In the genomic region with DNA sequence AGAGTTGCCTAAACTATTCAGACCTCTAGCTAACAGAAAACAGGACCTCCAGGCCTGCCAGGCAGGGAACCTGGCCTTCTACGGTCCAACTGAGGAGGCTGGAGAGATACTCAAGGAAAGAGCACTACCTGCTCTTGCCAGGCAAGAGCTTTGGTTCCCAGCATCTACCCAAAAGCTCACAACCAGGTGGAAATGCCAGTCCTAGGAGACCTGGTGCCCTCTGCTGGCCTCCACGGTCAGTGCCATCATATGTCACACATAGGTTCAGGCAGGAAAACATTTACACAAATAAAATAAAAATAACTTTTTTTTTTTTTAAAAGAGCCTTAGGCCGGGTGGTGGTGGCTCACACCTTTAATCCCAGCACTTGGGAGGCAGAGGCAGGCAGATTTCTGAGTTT, we compare ENCODE assay signal across 12 mouse cellular contexts. TPM values are rescaled to one million over a fixed set of nuclear protein-coding genes. Genes with fewer than 3 reads are reported as not detected.
DNase-seq lines count a peak whose midpoint lies in the region; ATAC-seq and TF ChIP-seq lines count a peak whose summit lies in the region.
"Had no signal": no experiment of that assay in that cellular context is flagged by ENCODE, and none has a peak within 500 bp of the region (broad histone marks: within the 10 kb centered on the region; RNA-seq: fewer than 3 reads in every experiment).

No protein-coding gene starts in this region.

- no peak overlapping the region for H3K27ac ChIP-seq in layer of hippocampus, adult 2 months
- H3K27ac ChIP-seq: forebrain, embryonic 13.5 days; limb, embryonic 15.5 days; midbrain, embryonic 12.5 days had no signal

- peak; percentile 58 for ATAC-seq in megakaryocyte-erythroid progenitor cell, adult 5-6 weeks (replicated peaks; ENCODE audit: low FRiP score, low TSS enrichment, poor library complexity, severe bottlenecking)
- ATAC-seq: forebrain, embryonic 13.5 days had no signal

- H3K4me3 ChIP-seq in layer of hippocampus, adult 2 months: no peak overlapping the region
- H3K4me3 ChIP-seq: forebrain, embryonic 13.5 days; limb, embryonic 15.5 days; midbrain, embryonic 12.5 days had no signal

- DNase-seq in layer of hippocampus, adult 2 months (ENCODE audit: low spot score in 2 of 2): no peak
- no peak for DNase-seq in layer of hippocampus, adult 11-12 months (ENCODE audit: low spot score)
- DNase-seq in CD8-positive naive resting alpha-beta T cell, adult 2 months (ENCODE audit: low read depth in 2 of 2, low spot score in 2 of 2): peak; percentile 29 to 50
- peak; percentile 44 for DNase-seq in T-cell, adult 2 months (ENCODE audit: low spot score)
- DNase-seq in adrenal gland, postnatal 4 days (ENCODE audit: low spot score in 2 of 2): no peak
- no peak for DNase-seq in adipocyte (ENCODE audit: low spot score)
- DNase-seq in lung, postnatal 25 days (ENCODE audit: low spot score): no peak
- DNase-seq: gastrocnemius, postnatal 36 days had no signal

- peak; percentile 57 for TF ChIP-seq CTCF in layer of hippocampus, adult 2 months (conservative IDR thresholded peaks at IDR 0.05)

RNA-seq across cellular contexts. Expression of a gene that starts 8.0 kb away (rescaled TPM):
- total RNA-seq in layer of hippocampus, adult 2 months (2021): 10 to 100 TPM; 54.3 to 60.0 TPM
- 35.0 and 44.4 TPM in 2 replicates for total RNA-seq in megakaryocyte-erythroid progenitor cell, adult 5-6 weeks (2014; fragmentation: Nextera tagmentation)
- total RNA-seq in megakaryocyte-erythroid progenitor cell, adult 5-6 weeks (2017): 28.6 and 33.9 TPM in 2 replicates
- 10 to 100 TPM; 23.2 to 24.7 TPM for total RNA-seq in adrenal gland, postnatal 4 days (2021)

RNA-seq across cellular contexts. Expression of a gene that starts 16.8 kb away (rescaled TPM):
- total RNA-seq in layer of hippocampus, adult 2 months (2021): 10 to 100 TPM; 65.9 to 69.3 TPM
- total RNA-seq in megakaryocyte-erythroid progenitor cell, adult 5-6 weeks (2014; fragmentation: Nextera tagmentation): 94.9 and 97.5 TPM in 2 replicates
- 181 and 220 TPM in 2 replicates for total RNA-seq in megakaryocyte-erythroid progenitor cell, adult 5-6 weeks (2017)
- 10 to 100 TPM; 82.7 to 89.0 TPM for total RNA-seq in adrenal gland, postnatal 4 days (2021)

Comparison
In these comparisons a context has a peak if more than half of its experiments do, and no peak if none do; other contexts are left out.
1. DNase-seq: peak in CD8-positive naive resting alpha-beta T cell, adult 2 months (2 of 2) and T-cell, adult 2 months (single experiment); none in layer of hippocampus, adult 2 months (0 of 2), layer of hippocampus, adult 11-12 months (single experiment), adrenal gland, postnatal 4 days (0 of 2), adipocyte (single experiment) and lung, postnatal 25 days (single experiment).